Mouse (Mus musculus) sigmoid colon, adult 10 weeks (tissue): ENCODE results near the gene Alg11. TPM values are rescaled to one million over a fixed set of nuclear protein-coding genes. Genes with fewer than 3 reads are reported as not detected.

Experiments
- polyA plus RNA-seq: library from polyadenylated mRNA; stranded (reverse); fragments of 350-450 nt; fragmentation: Illumina TruSeq; extraction: RNeasy Lipid Tissue Mini Kit (QIAGEN cat#74804); gene quantifications from one replicate; pipeline ENCODE4 v1.2.3, GENCODE M21; 2014; ENCODE audit warnings: low read depth, low replicate concordance

The Alg11 gene
- 32.0 TPM for polyA plus RNA-seq

DNA sequence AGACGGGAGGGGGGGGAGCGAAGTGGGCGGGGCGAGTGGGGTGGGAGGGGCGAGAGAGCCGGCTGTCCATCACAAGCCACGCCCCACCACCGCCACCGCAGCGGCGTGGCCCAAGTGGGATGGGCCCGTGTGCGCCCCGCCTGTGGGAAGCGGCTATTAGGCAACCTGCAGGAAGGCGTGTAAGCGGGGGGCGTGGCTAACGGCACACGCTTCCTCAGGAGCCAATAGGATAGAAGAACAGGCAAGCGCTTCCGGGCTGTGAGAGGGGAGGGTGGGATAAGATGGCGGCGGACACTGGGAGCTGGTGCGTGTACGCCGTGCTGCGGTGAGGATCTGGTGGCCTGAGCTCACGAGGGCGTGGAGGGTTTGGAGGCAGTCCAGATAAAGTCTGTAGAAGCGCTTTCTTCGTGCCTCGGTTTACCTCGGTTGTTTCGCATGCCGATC lies at the start of gene Alg11:
Alg11 (plus strand) TSS at position 276 of the 444 bp plus-strand sequence.

DNA sequence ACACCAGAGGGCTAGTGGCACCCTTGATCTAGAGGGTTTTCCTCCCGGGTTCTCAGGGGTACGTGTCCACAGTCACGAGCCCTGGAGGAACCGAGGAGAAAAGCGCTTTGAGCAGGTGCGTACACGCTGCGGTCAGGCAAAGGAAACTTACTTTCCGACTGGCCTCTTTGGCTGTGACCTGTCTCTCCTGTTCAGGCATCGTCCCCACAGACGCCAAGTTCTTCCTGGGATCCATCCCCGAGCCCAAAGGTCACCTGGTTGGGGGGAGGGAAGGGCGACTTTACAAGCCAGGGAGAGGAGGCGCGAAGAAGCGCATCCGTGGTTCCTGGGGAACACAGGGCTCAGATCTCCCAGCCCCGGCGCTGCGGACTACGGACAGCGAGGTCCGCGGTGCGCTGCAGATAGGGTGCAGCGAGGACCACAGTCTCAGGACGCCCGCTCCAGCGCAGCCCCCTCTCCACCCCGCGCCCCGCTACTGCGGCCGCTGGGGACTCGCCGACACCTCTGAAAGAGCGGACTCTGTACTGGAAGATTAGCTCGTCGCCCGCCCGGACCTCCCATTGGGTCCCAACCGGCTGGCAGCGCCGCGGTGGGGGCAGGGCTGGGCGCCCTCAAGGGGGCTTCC lies 588 bp upstream of the Alg11 start, which contains the start of gene Atp7b:
Atp7b (minus strand) TSS at position 485 of the 625 bp plus-strand sequence.

Other genes with a start within 250 kb of the Alg11 start
- gene Defb50, start 237.2 kb upstream of the Alg11 start, polyA plus RNA-seq: not detected
- not detected for gene Defb2, start 220.8 kb upstream of the Alg11 start, polyA plus RNA-seq
- gene Defb10, start 201.8 kb upstream of the Alg11 start, polyA plus RNA-seq: not detected
- gene Defb9, start 175.3 kb upstream of the Alg11 start, polyA plus RNA-seq: not detected
- not detected for gene Defb11, start 154.3 kb upstream of the Alg11 start, polyA plus RNA-seq
- gene Defb15, start 128.0 kb upstream of the Alg11 start, polyA plus RNA-seq: not detected
- gene Defb35, start 122.4 kb upstream of the Alg11 start, polyA plus RNA-seq: not detected
- gene Defb13, start 114.0 kb upstream of the Alg11 start, polyA plus RNA-seq: not detected
- not detected for gene Fam90a1a, start 102.0 kb upstream of the Alg11 start, polyA plus RNA-seq
- gene Ccdc70, start 90.9 kb upstream of the Alg11 start, polyA plus RNA-seq: not detected
- gene Atp7b, start 416 bp upstream of the Alg11 start, polyA plus RNA-seq: 0.13 TPM
- gene Nek5, start 64.3 kb downstream of the Alg11 start, polyA plus RNA-seq: 3.2 TPM
- gene Nek3, start 105.7 kb downstream of the Alg11 start, polyA plus RNA-seq: 9.4 TPM
- gene Ckap2, start 125.1 kb downstream of the Alg11 start, polyA plus RNA-seq: 19.8 TPM
- 35.3 TPM for gene Vps36, start 132.1 kb downstream of the Alg11 start, polyA plus RNA-seq
- 0.66 TPM for gene Thsd1, start 166.6 kb downstream of the Alg11 start, polyA plus RNA-seq
- gene Tpte, start 222.7 kb downstream of the Alg11 start, polyA plus RNA-seq: not detected